Mouse (Mus musculus) MEL (cell line): ENCODE data around the gene Utrn.

Experiments used
- POLR2A ChIP-seq, 2 experiments: IDR thresholded peaks; 2 replicates each; pipeline ENCODE4 v1.6.1; 2011 to 2012; ENCODE audit warnings: low read length in 2 of 2, mild to moderate bottlenecking in 2 of 2, control low read depth in 1 of 2, improper control_type of control experiment in 1 of 2, low read depth in 1 of 2, moderate library complexity in 1 of 2; ENCODE audit not compliant: control insufficient read depth in 1 of 2, insufficient read depth in 1 of 2, poor library complexity in 1 of 2
- ZKSCAN1 ChIP-seq: IDR thresholded peaks from 2 replicates; pipeline ENCODE4 v1.6.1; 2012; ENCODE audit warnings: low read depth, mild to moderate bottlenecking, inconsistent platforms, low read length, improper control_type of control experiment, moderate library complexity

DNA sequence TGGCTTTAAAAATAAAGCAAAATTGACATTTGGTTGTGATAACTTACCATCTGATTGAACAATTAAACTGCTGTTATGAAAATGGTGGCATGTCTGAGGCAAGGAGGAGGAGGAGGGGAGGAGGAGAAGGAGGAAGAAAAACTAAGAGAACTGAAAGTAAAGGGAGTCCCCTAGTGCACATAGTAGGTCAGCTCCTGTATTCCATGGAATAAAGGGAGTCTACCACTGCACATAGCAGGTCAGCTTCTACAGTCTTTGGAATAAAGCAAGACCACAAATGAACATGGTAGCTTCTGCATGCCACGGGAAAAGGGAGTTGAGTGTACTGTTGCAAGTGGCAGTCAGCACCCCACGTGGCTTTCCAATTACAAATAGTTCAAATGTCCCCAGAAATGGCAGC is 323.7 kb downstream of the Utrn start:
- TF ChIP-seq POLR2A (IDR thresholded peaks at IDR 0.05; ENCODE audit: control insufficient read depth in 1 of 2, insufficient read depth in 1 of 2, low read depth in 1 of 2, low read length in 2 of 2, poor library complexity in 1 of 2) (no peak), ZKSCAN1 (peak; percentile 72)
